Mouse (Mus musculus) MEL (cell line): ENCODE results near the gene Psors1c2. TPM values are rescaled to one million over a fixed set of nuclear protein-coding genes. Genes with fewer than 3 reads are reported as not detected.

Experiments
- DNase-seq: peaks from one replicate; pipeline ENCODE4 v3.0.0; 2011; ENCODE audit warnings: low read depth, low spot score
- H3K27ac ChIP-seq: 2 replicates; pipeline ENCODE4 v1.5.1; 2012; ENCODE audit warnings: low read depth, mild to moderate bottlenecking, control low read depth, low read length, moderate library complexity; ENCODE audit not compliant: control insufficient read depth
- H3K27me3 ChIP-seq, 2 experiments: fragments of 150-350 bp in 1 of 2; sonication (generic) in 1 of 2; 2 replicates each; pipeline ENCODE4 v1.6.1; 2012; ENCODE audit warnings: low read length in 2 of 2, mild to moderate bottlenecking in 2 of 2, improper control_type of control experiment in 1 of 2, moderate library complexity in 1 of 2; ENCODE audit not compliant: insufficient read depth in 2 of 2, control insufficient read depth in 1 of 2
- H3K36me3 ChIP-seq, 2 experiments: 2 replicates each; pipeline ENCODE4 v1.6.1; 2012 to 2014; ENCODE audit warnings: low read length in 2 of 2, improper control_type of control experiment in 1 of 2, inconsistent platforms in 1 of 2, mild to moderate bottlenecking in 1 of 2; ENCODE audit not compliant: insufficient read depth in 2 of 2, control insufficient read depth in 1 of 2
- H3K4me1 ChIP-seq, 2 experiments: fragments of 150-350 bp in 1 of 2; sonication (generic) in 1 of 2; 2 replicates each; pipeline ENCODE4 v1.6.1; 2012; ENCODE audit warnings: low read length in 2 of 2, improper control_type of control experiment in 1 of 2, mild to moderate bottlenecking in 1 of 2; ENCODE audit not compliant: insufficient read depth in 2 of 2, control insufficient read depth in 1 of 2
- H3K4me3 ChIP-seq, 2 experiments: fragments of 150-350 bp in 1 of 2; sonication (generic) in 1 of 2; 2 replicates each; pipeline ENCODE4 v1.5.1; 2012; ENCODE audit warnings: low read depth in 2 of 2, low read length in 2 of 2, mild to moderate bottlenecking in 2 of 2, moderate library complexity in 2 of 2, control low read depth in 1 of 2, improper control_type of control experiment in 1 of 2; ENCODE audit not compliant: control insufficient read depth in 1 of 2, insufficient read depth in 1 of 2
- H3K79me2 ChIP-seq: 2 replicates; pipeline ENCODE4 v1.6.1; 2012; ENCODE audit warnings: mild to moderate bottlenecking, low read length, moderate library complexity; ENCODE audit not compliant: control insufficient read depth, poor library complexity, insufficient read depth
- H3K9ac ChIP-seq: 2 replicates; pipeline ENCODE4 v1.6.1; 2012; ENCODE audit warnings: low read depth, mild to moderate bottlenecking, control low read depth, low read length, moderate library complexity; ENCODE audit not compliant: control insufficient read depth, poor library complexity, severe bottlenecking
- H3K9me3 ChIP-seq: fragments of 150-350 bp; sonication (generic); replicated peaks from 2 replicates; pipeline ENCODE4 v1.6.1; 2012; ENCODE audit warnings: mild to moderate bottlenecking, low read length, improper control_type of control experiment, moderate library complexity; ENCODE audit not compliant: insufficient read depth
- BHLHE40 ChIP-seq: IDR thresholded peaks from 2 replicates; pipeline ENCODE4 v1.6.1; 2012; ENCODE audit warnings: low read depth, mild to moderate bottlenecking, inconsistent platforms, low read length, improper control_type of control experiment, borderline replicate concordance
- CHD1 ChIP-seq: IDR thresholded peaks from 2 replicates; pipeline ENCODE4 v1.6.1; 2012; ENCODE audit warnings: low read depth, mild to moderate bottlenecking, inconsistent platforms, low read length, improper control_type of control experiment
- CHD2 ChIP-seq: IDR thresholded peaks from 2 replicates; pipeline ENCODE4 v1.6.1; 2011; ENCODE audit warnings: low read length, improper control_type of control experiment
- CTCF ChIP-seq, 3 experiments: IDR thresholded peaks in 2 of 3; conservative IDR thresholded peaks in 1 of 3; 2 replicates each; pipeline ENCODE4 v1.5.1; 2011 to 2012; ENCODE audit warnings: low read length in 3 of 3, low read depth in 2 of 3, mild to moderate bottlenecking in 2 of 3, improper control_type of control experiment in 1 of 3, inconsistent platforms in 1 of 3, mixed read lengths in 1 of 3, moderate library complexity in 1 of 3; ENCODE audit not compliant: control insufficient read depth in 1 of 3, insufficient read depth in 1 of 3, poor library complexity in 1 of 3, severe bottlenecking in 1 of 3
- E2F4 ChIP-seq: IDR thresholded peaks from 2 replicates; pipeline ENCODE4 v1.6.1; 2011; ENCODE audit warnings: low read depth, low read length, improper control_type of control experiment, borderline replicate concordance
- ELF1 ChIP-seq: IDR thresholded peaks from 2 replicates; pipeline ENCODE4 v1.6.1; 2014; ENCODE audit warnings: low read depth, mild to moderate bottlenecking, inconsistent platforms, low read length, improper control_type of control experiment, moderate library complexity
- EP300 ChIP-seq, 2 experiments: IDR thresholded peaks; 2 replicates each; pipeline ENCODE4 v1.6.1; 2011; ENCODE audit warnings: improper control_type of control experiment in 2 of 2, low read length in 2 of 2, low read depth in 1 of 2, mild to moderate bottlenecking in 1 of 2
- GABPA ChIP-seq: IDR thresholded peaks from 2 replicates; pipeline ENCODE4 v1.6.1; 2012; ENCODE audit warnings: low read depth, mild to moderate bottlenecking, inconsistent platforms, low read length, improper control_type of control experiment, moderate library complexity
- GATA1 ChIP-seq: IDR thresholded peaks from 2 replicates; pipeline ENCODE4 v1.6.1; 2011; ENCODE audit warnings: low read depth, low read length, improper control_type of control experiment
- HCFC1 ChIP-seq: IDR thresholded peaks from 2 replicates; pipeline ENCODE4 v1.6.1; 2012; ENCODE audit warnings: low read depth, mild to moderate bottlenecking, inconsistent platforms, low read length, improper control_type of control experiment, moderate library complexity
- JUND ChIP-seq: IDR thresholded peaks from 2 replicates; pipeline ENCODE4 v1.6.1; 2011; ENCODE audit warnings: low read depth, mild to moderate bottlenecking, improper control_type of control experiment, low read length
- KAT2A ChIP-seq: conservative IDR thresholded peaks from 2 replicates; pipeline ENCODE4 v1.6.1; 2012; ENCODE audit warnings: low read depth, low read length, improper control_type of control experiment, inconsistent platforms
- MAFK ChIP-seq: IDR thresholded peaks from 2 replicates; pipeline ENCODE4 v1.6.1; 2011; ENCODE audit warnings: low read depth, mild to moderate bottlenecking, low read length, improper control_type of control experiment, borderline replicate concordance
- MAX ChIP-seq: IDR thresholded peaks from 2 replicates; pipeline ENCODE4 v1.6.1; 2011; ENCODE audit warnings: low read length, improper control_type of control experiment
- MAZ ChIP-seq: IDR thresholded peaks from 2 replicates; pipeline ENCODE4 v1.6.1; 2012; ENCODE audit warnings: low read depth, mild to moderate bottlenecking, inconsistent platforms, low read length, improper control_type of control experiment
- MYB ChIP-seq: IDR thresholded peaks from 2 replicates; pipeline ENCODE4 v1.6.1; 2011; ENCODE audit warnings: mild to moderate bottlenecking, low read depth, low read length, improper control_type of control experiment
- MYC ChIP-seq: IDR thresholded peaks from 2 replicates; pipeline ENCODE4 v1.6.1; 2011; ENCODE audit warnings: low read depth, mild to moderate bottlenecking, low read length, improper control_type of control experiment, moderate library complexity
- NELFE ChIP-seq: IDR thresholded peaks from 2 replicates; pipeline ENCODE4 v1.6.1; 2011; ENCODE audit warnings: low read depth, low read length, improper control_type of control experiment
- NRF1 ChIP-seq: IDR thresholded peaks from 2 replicates; pipeline ENCODE4 v1.6.1; 2014; ENCODE audit warnings: low read depth, mild to moderate bottlenecking, inconsistent platforms, low read length, improper control_type of control experiment, moderate library complexity; ENCODE audit not compliant: poor library complexity, insufficient read depth, severe bottlenecking
- POLR2AphosphoS2 ChIP-seq: IDR thresholded peaks from 2 replicates; pipeline ENCODE4 v1.6.1; 2011; ENCODE audit warnings: low read length, improper control_type of control experiment
- POLR2AphosphoS5 ChIP-seq: IDR thresholded peaks from 2 replicates; pipeline ENCODE4 v1.6.1; 2012; ENCODE audit warnings: low read depth, borderline replicate concordance, mild to moderate bottlenecking, inconsistent platforms, low read length, moderate library complexity, mixed read lengths
- RAD21 ChIP-seq: IDR thresholded peaks from 2 replicates; pipeline ENCODE4 v1.6.1; 2011; ENCODE audit warnings: mild to moderate bottlenecking, low read depth, low read length, improper control_type of control experiment
- RCOR1 ChIP-seq: IDR thresholded peaks from 2 replicates; pipeline ENCODE4 v1.6.1; 2012; ENCODE audit warnings: low read depth, mild to moderate bottlenecking, inconsistent platforms, low read length, improper control_type of control experiment
- SIN3A ChIP-seq: IDR thresholded peaks from 2 replicates; pipeline ENCODE4 v1.6.1; 2012; ENCODE audit warnings: low read length, improper control_type of control experiment, inconsistent platforms
- TAL1 ChIP-seq: IDR thresholded peaks from 2 replicates; pipeline ENCODE4 v1.6.1; 2012; ENCODE audit warnings: mild to moderate bottlenecking, inconsistent platforms, low read length, moderate library complexity, mixed read lengths
- TBP ChIP-seq: IDR thresholded peaks from 2 replicates; pipeline ENCODE4 v1.8.0; 2011; ENCODE audit warnings: low read depth, low read length, improper control_type of control experiment
- UBTF ChIP-seq: IDR thresholded peaks from 2 replicates; pipeline ENCODE4 v1.6.1; 2012; ENCODE audit warnings: low read depth, mild to moderate bottlenecking, inconsistent platforms, low read length, improper control_type of control experiment, moderate library complexity, borderline replicate concordance; ENCODE audit not compliant: insufficient read depth
- USF1 ChIP-seq: IDR thresholded peaks from 2 replicates; pipeline ENCODE4 v1.6.1; 2014; ENCODE audit warnings: low read depth, mild to moderate bottlenecking, inconsistent platforms, low read length, improper control_type of control experiment, moderate library complexity
- ZC3H11A ChIP-seq: IDR thresholded peaks from 2 replicates; pipeline ENCODE4 v1.6.1; 2012; ENCODE audit warnings: low read depth, mild to moderate bottlenecking, inconsistent platforms, low read length, improper control_type of control experiment
- ZKSCAN1 ChIP-seq: IDR thresholded peaks from 2 replicates; pipeline ENCODE4 v1.6.1; 2012; ENCODE audit warnings: low read depth, mild to moderate bottlenecking, inconsistent platforms, low read length, improper control_type of control experiment, moderate library complexity
- ZMIZ1 ChIP-seq: IDR thresholded peaks from 2 replicates; pipeline ENCODE4 v1.6.1; 2012; ENCODE audit warnings: low read depth, mild to moderate bottlenecking, inconsistent platforms, low read length, improper control_type of control experiment, moderate library complexity
- polyA plus RNA-seq, 2 experiments: library from polyadenylated mRNA; stranded (reverse) in 1 of 2; unstranded in 1 of 2; fragments of >175 nt in 1 of 2; fragments of >200 nt in 1 of 2; gene quantifications; 2 replicates each; pipeline versions ENCODE4 v1.2.1 to v1.2.4; 2012; ENCODE audit warnings: low replicate concordance in 2 of 2, low read depth in 1 of 2; ENCODE audit not compliant: insufficient read length in 2 of 2, insufficient read depth in 1 of 2, missing spikeins in 1 of 2
- total RNA-seq: library from RNA; depleted of rRNA; stranded (reverse); fragments of 300-350 nt; gene quantifications from 2 replicates; pipeline ENCODE4 v1.2.3, GENCODE M21; 2012

The Psors1c2 gene
- total and polyA plus RNA-seq, 3 experiments, result 0.27 to 1.3 TPM; not detected in 1

- no peak for DNase-seq
- Histone ChIP-seq H3K79me2 (no peaks in the 10 kb centered on the region), H3K27me3 (peaks cover under 1 to 14% of the 10 kb centered on the region in 2 experiments), H3K9me3 (no peaks in the 10 kb centered on the region), H3K27ac (no peak overlapping the region), H3K4me1 (no peaks in the 10 kb centered on the region), H3K36me3 (no peaks in the 10 kb centered on the region), H3K9ac (no peak overlapping the region), H3K4me3 (no peak overlapping the region)
- TF ChIP-seq CTCF (IDR thresholded peaks at IDR 0.05 in 2 of 3, conservative IDR thresholded peaks at IDR 0.05 in 1 of 3; ENCODE audit: control insufficient read depth in 1 of 3, insufficient read depth in 1 of 3, low read depth in 2 of 3, low read length in 3 of 3, poor library complexity in 1 of 3, severe bottlenecking in 1 of 3) (no peak), TAL1 (no peak), ELF1 (no peak), GATA1 (no peak), E2F4 (no peak), TBP (no peak), NELFE (no peak), MAX (no peak), MAFK (no peak)
Measured at GRCm38 (mm10) chr17:35571477-35571876, 38.5 kb downstream of the Psors1c2 start.

GRCm38 (mm10) chr17:35578211-35578610 lies 45.2 kb downstream of the Psors1c2 start:
- Histone ChIP-seq H3K4me1 (no peaks in the 10 kb centered on the region), H3K27ac (no peak overlapping the region), H3K36me3 (no peaks in the 10 kb centered on the region), H3K4me3 (no peak overlapping the region), H3K79me2 (no peaks in the 10 kb centered on the region), H3K9ac (no peak overlapping the region), H3K27me3 (peaks cover 0 to 6% of the 10 kb centered on the region in 2 experiments; a peak in 3 of 4 replicates), H3K9me3 (no peaks in the 10 kb centered on the region)
- peak; percentile 86 for DNase-seq
- TF ChIP-seq RCOR1 (no peak), POLR2AphosphoS2 (no peak), GABPA (no peak), ZC3H11A (peak; percentile 40; the same call in 1 of the 2 replicates), ZMIZ1 (no peak), MYC (no peak), USF1 (no peak), EP300 (IDR thresholded peaks at IDR 0.05; ENCODE audit: low read depth in 1 of 2, low read length in 2 of 2) (peak in 1 of 2 experiments; percentile 41; a peak in 2 of 4 replicates), CTCF (IDR thresholded peaks at IDR 0.05 in 2 of 3, conservative IDR thresholded peaks at IDR 0.05 in 1 of 3; ENCODE audit: control insufficient read depth in 1 of 3, insufficient read depth in 1 of 3, low read depth in 2 of 3, low read length in 3 of 3, poor library complexity in 1 of 3, severe bottlenecking in 1 of 3) (peak; percentile 86 to 98 (median 90)), MAZ (no peak), BHLHE40 (0 out of 2 replicates have a peak, but pooled peaks have one; percentile 12), E2F4 (no peak), MYB (no peak), KAT2A (no peak), NELFE (no peak), TBP (no peak), RAD21 (peak; percentile 45), HCFC1 (peak; percentile 50; the same call in 1 of the 2 replicates), CHD2 (no peak), TAL1 (no peak), MAX (no peak), JUND (peak; percentile 51; the same call in 1 of the 2 replicates), SIN3A (no peak; the same call in 1 of the 2 replicates), POLR2AphosphoS5 (no peak), CHD1 (no peak), UBTF (no peak), NRF1 (no peak), ZKSCAN1 (no peak; the same call in 1 of the 2 replicates)
